Mouse (Mus musculus) spleen, adult 2 months (tissue): ENCODE measurements around the gene Rasal2. TPM values are rescaled to one million over a fixed set of nuclear protein-coding genes. Genes with fewer than 3 reads are reported as not detected.

Source experiments
- DNase-seq, 2 experiments: peaks; one replicate each; pipeline versions ENCODE4 v3.0.0 to v3.0.0-alpha.2; 2012 to 2021; ENCODE audit warnings: low spot score in 2 of 2, low read depth in 1 of 2
- H3K27ac ChIP-seq: fragments of 200-500 bp; 2 replicates; pipeline ENCODE4 v1.5.1; 2012; ENCODE audit warnings: low read length, inconsistent platforms; ENCODE audit not compliant: insufficient read depth
- H3K27me3 ChIP-seq: fragments of 200-500 bp; 2 replicates; pipeline ENCODE4 v1.6.1; 2012; ENCODE audit warnings: mild to moderate bottlenecking, moderate library complexity, low read length, inconsistent platforms; ENCODE audit not compliant: control insufficient read depth, insufficient read depth
- H3K36me3 ChIP-seq: fragments of 200-500 bp; 2 replicates; pipeline ENCODE4 v1.6.1; 2012; ENCODE audit warnings: mild to moderate bottlenecking, low read length, inconsistent platforms; ENCODE audit not compliant: control insufficient read depth, insufficient read depth
- H3K4me1 ChIP-seq: fragments of 200-500 bp; 2 replicates; pipeline ENCODE4 v1.6.1; 2011; ENCODE audit warnings: inconsistent platforms; ENCODE audit not compliant: control insufficient read depth, insufficient read depth, insufficient read length
- H3K4me3 ChIP-seq: fragments of 200-500 bp; 2 replicates; pipeline ENCODE4 v1.5.1; 2011; ENCODE audit warnings: mild to moderate bottlenecking, inconsistent platforms; ENCODE audit not compliant: insufficient read depth, insufficient read length; ENCODE audit errors: extremely low read depth
- CTCF ChIP-seq: fragments of 200-500 bp; IDR thresholded peaks from 2 replicates; pipeline ENCODE4 v1.5.1; 2011; ENCODE audit warnings: mild to moderate bottlenecking, inconsistent platforms; ENCODE audit not compliant: insufficient read depth, insufficient read length, insufficient replicate concordance; ENCODE audit errors: extremely low read depth
- POLR2A ChIP-seq: fragments of 200-500 bp; IDR thresholded peaks from 2 replicates; pipeline ENCODE4 v1.6.1; 2011; ENCODE audit warnings: low read depth, low read length, inconsistent platforms
- WGBS: fragments of 180-500 bp; shearing (Covaris S2); methylation state at CpG from one replicate; pipeline ENCODE4 v1.1.7; 2018; 5-methylcytosine and 5-hydroxymethylcytosine counted together
- polyA plus RNA-seq: library from polyadenylated mRNA; depleted of rRNA; stranded (reverse); fragments of >200 nt; gene quantifications from 2 replicates; pipeline ENCODE4 v1.2.3, GENCODE M21; 2012

Gene Rasal2
- polyA plus RNA-seq, 1 experiment, result 1.1 TPM

DNA sequence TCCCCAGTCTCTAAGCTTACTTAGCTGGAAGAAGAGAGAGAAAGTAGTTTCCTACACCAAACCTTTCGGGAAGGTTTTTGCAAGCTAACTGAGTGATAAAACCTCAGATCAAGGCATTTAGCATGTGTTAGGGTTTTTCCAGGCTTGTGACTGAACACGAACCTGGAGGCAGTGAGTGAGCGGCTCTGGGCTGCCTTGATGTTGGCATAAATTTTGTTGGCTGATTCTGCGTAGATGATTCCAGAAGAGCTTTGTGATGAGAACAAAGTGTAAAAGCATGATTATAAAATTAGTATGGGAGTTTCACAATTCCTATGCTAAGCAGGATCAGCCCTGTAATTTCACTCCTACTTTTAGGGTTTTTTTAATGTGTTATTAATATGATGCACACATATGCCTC is 15.2 kb upstream of the Rasal2 start:
- Histone ChIP-seq H3K27me3 (no peaks in the 10 kb centered on the region), H3K27ac (no peak overlapping the region), H3K36me3 (no peaks in the 10 kb centered on the region), H3K4me3 (no peak overlapping the region), H3K4me1 (no peaks in the 10 kb centered on the region)
- DNase-seq, result no peak
- TF ChIP-seq POLR2A, result no peak
- TF ChIP-seq CTCF, result no peak
- 91% methylated on average over 4 of the region's 4 CpGs for WGBS

DNA sequence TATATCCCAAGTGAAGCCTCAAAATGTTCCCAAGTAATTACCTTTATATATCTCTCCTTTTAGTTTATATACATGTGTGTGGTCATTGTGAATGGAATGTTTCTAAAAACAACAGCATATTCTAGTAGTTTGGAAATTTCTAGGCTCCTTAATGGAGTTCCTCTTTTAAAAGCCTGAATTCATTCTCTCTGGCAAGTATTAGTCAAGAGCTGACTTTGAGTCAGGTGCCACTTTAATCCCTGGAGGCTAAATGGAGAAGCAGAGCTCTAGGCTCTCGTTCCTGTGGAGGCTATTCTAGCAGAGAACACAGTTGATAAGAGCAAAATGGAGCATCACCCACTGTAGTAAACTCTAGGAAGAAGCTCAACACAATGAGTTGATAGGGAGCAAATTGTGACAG is 14.5 kb upstream of the Rasal2 start:
- Histone ChIP-seq H3K27me3 (no peaks in the 10 kb centered on the region), H3K4me1 (no peaks in the 10 kb centered on the region), H3K27ac (no peak overlapping the region), H3K36me3 (no peaks in the 10 kb centered on the region), H3K4me3 (no peak overlapping the region)
- TF ChIP-seq POLR2A (no peak), CTCF (no peak)
- DNase-seq, result no peak
- WGBS, result 33% methylated on average over 1 of the region's 1 CpGs

GRCm38 (mm10) chr1:157425741-157426427 is 13.5 kb upstream of the Rasal2 start:
- Histone ChIP-seq H3K36me3 (no peaks in the 10 kb centered on the region), H3K27ac (no peak overlapping the region), H3K27me3 (no peaks in the 10 kb centered on the region), H3K4me3 (no peak overlapping the region), H3K4me1 (no peaks in the 10 kb centered on the region)
- no peak for DNase-seq
- 38% methylated on average over 8 of the region's 8 CpGs for WGBS
- TF ChIP-seq CTCF, result no peak
- TF ChIP-seq POLR2A, result no peak

- Histone ChIP-seq H3K27ac (no peak overlapping the region), H3K4me3 (no peak overlapping the region), H3K4me1 (no peaks in the 10 kb centered on the region), H3K36me3 (no peaks in the 10 kb centered on the region), H3K27me3 (no peaks in the 10 kb centered on the region)
- WGBS, result 75% methylated on average over 7 of the region's 7 CpGs
- no peak for TF ChIP-seq POLR2A
- DNase-seq, result no peak
Measured at GRCm38 (mm10) chr1:157417861-157418260, 5.5 kb upstream of the Rasal2 start.

GRCm38 (mm10) chr1:157417414-157417813 is 5.0 kb upstream of the Rasal2 start:
- Histone ChIP-seq H3K36me3 (no peaks in the 10 kb centered on the region), H3K27me3 (no peaks in the 10 kb centered on the region), H3K4me1 (no peaks in the 10 kb centered on the region), H3K4me3 (no peak overlapping the region), H3K27ac (no peak overlapping the region)
- TF ChIP-seq POLR2A, result no peak
- no peak for TF ChIP-seq CTCF
- no peak for DNase-seq
- 68% methylated on average over 3 of the region's 3 CpGs for WGBS

DNA sequence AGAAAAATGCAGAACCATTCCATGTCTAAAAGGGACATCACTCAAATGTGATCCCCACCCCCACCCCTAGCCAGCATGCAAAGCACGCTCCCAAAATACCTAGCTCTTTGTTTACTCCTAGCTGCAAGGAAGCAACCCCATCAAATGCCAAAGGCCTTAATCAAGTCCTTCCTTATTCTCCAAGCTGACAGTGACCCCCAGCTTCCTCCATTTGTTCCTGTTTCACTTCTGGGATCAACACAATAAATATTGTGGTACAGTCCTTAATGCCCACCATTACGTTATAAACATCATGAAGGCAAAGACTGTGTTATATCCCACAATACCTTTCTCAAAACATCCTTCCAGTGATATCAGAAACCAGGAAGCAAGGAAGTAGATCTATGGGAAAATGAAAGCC is 4.2 kb upstream of the Rasal2 start:
- 87% methylated on average over 2 of the region's 2 CpGs for WGBS
- Histone ChIP-seq H3K36me3 (no peaks in the 10 kb centered on the region), H3K4me1 (peaks cover 3% of the 10 kb centered on the region), H3K27me3 (peaks cover 7% of the 10 kb centered on the region), H3K27ac (no peak overlapping the region), H3K4me3 (no peak overlapping the region)
- no peak for DNase-seq
- TF ChIP-seq CTCF (no peak), POLR2A (no peak)

GRCm38 (mm10) chr1:157415771-157416170 is 3.4 kb upstream of the Rasal2 start:
- H3K27ac ChIP-seq, result no peak overlapping the region
- 79% methylated on average over 3 of the region's 3 CpGs for WGBS

More at GRCm38 (mm10) chr1:157415771-157416170, 3.4 kb upstream of the Rasal2 start:
- no peak overlapping the region for H3K4me3 ChIP-seq
- no peak for DNase-seq
- H3K27me3 ChIP-seq, result peaks cover 9% of the 10 kb centered on the region
- no peaks in the 10 kb centered on the region for H3K36me3 ChIP-seq
- no peak for TF ChIP-seq CTCF
- no peak for TF ChIP-seq POLR2A
- peaks cover 5% of the 10 kb centered on the region for H3K4me1 ChIP-seq
